Mouse (Mus musculus) midbrain, embryonic 11.5 days (tissue): ENCODE data around the gene Myo5a. TPM values are rescaled to one million over a fixed set of nuclear protein-coding genes. Genes with fewer than 3 reads are reported as not detected.

Experiments used
- ATAC-seq: fragments of 200-750 bp; cut with Nextera tagmentation; 2 replicates; pipeline ENCODE4 v1.8.0; 2017; ENCODE audit warnings: moderate TSS enrichment, moderate library complexity; ENCODE audit not compliant: low FRiP score
- DNase-seq: peaks from one replicate; pipeline ENCODE4 v3.0.0; 2015; ENCODE audit warnings: low spot score; ENCODE audit errors: missing footprints
- H3K27ac ChIP-seq: fragments of 300-500 bp; sonication (generic); 2 replicates; pipeline ENCODE4 v1.5.1; 2014; ENCODE audit warnings: low read depth, low read length
- H3K27me3 ChIP-seq: fragments of 300-500 bp; sonication (generic); 2 replicates; pipeline ENCODE4 v1.6.1; 2014; ENCODE audit warnings: mild to moderate bottlenecking, low read length, moderate library complexity, mixed read lengths; ENCODE audit not compliant: control insufficient read depth, insufficient read depth
- H3K36me3 ChIP-seq: fragments of 300-500 bp; sonication (generic); 2 replicates; pipeline ENCODE4 v1.6.1; 2014; ENCODE audit warnings: mild to moderate bottlenecking, low read length, moderate library complexity, mixed read lengths; ENCODE audit not compliant: control insufficient read depth, insufficient read depth
- H3K4me1 ChIP-seq: fragments of 300-500 bp; sonication (generic); 2 replicates; pipeline ENCODE4 v1.6.1; 2014; ENCODE audit warnings: low read length; ENCODE audit not compliant: control insufficient read depth, insufficient read depth
- H3K4me2 ChIP-seq: fragments of 300-500 bp; sonication (generic); 2 replicates; pipeline ENCODE4 v1.6.1; 2014; ENCODE audit warnings: mild to moderate bottlenecking, moderate library complexity
- H3K4me3 ChIP-seq: fragments of 300-500 bp; sonication (generic); 2 replicates; pipeline ENCODE4 v1.5.1; 2014; ENCODE audit warnings: low read depth, low read length
- H3K9ac ChIP-seq: fragments of 300-500 bp; sonication (generic); 2 replicates; pipeline ENCODE4 v1.6.1; 2014; ENCODE audit warnings: low read length
- H3K9me3 ChIP-seq: fragments of 300-500 bp; sonication (generic); 2 replicates; pipeline ENCODE4 v1.6.1; 2016; ENCODE audit warnings: low read length; ENCODE audit not compliant: control insufficient read depth
- WGBS: fragments of 180-500 bp; shearing (Covaris S2); extraction: QIAGEN DNeasy Blood & Tissue Kit; methylation state at CpG from one replicate; pipeline ENCODE4 v1.1.7; 2014; 5-methylcytosine and 5-hydroxymethylcytosine counted together
- polyA plus RNA-seq: library from polyadenylated mRNA; unstranded; fragments of >200 nt; fragmentation: Nextera tagmentation; extraction: Ambion mirVana; gene quantifications from 2 replicates; pipeline ENCODE4 v1.2.1, GENCODE M21; 2014

Gene Myo5a
- polyA plus RNA-seq, 1 experiment from 2014 or later: 29.2 TPM

DNA sequence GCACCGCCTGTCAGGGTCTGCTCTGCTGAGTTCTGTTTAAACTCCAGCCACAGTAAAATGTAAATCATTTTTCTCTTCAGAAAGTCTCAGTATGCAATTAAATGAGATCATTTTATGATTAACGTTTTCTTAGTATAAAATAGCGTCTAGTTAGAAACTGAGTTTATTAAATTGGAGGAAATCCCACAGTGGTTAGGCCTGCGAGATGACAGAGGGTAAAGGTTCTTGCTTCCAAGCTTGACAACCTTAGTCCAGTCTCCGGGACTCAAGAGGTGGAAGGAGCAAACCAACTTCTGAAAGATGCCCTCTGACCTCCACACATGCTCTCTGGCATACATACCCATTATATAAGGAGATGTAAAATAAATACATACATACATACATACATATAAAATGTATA is 15.8 kb upstream of the Myo5a start:
- DNase-seq (no peak), ATAC-seq (no peak)
- 95% methylated on average over 5 of the region's 5 CpGs for WGBS
- Histone ChIP-seq H3K4me2 (no peak overlapping the region), H3K9ac (no peak overlapping the region), H3K4me1 (no peaks in the 10 kb centered on the region), H3K9me3 (no peaks in the 10 kb centered on the region), H3K27ac (no peak overlapping the region), H3K27me3 (no peaks in the 10 kb centered on the region), H3K36me3 (peaks cover 9% of the 10 kb centered on the region; the same call in 1 of the 2 replicates), H3K4me3 (no peak overlapping the region)

DNA sequence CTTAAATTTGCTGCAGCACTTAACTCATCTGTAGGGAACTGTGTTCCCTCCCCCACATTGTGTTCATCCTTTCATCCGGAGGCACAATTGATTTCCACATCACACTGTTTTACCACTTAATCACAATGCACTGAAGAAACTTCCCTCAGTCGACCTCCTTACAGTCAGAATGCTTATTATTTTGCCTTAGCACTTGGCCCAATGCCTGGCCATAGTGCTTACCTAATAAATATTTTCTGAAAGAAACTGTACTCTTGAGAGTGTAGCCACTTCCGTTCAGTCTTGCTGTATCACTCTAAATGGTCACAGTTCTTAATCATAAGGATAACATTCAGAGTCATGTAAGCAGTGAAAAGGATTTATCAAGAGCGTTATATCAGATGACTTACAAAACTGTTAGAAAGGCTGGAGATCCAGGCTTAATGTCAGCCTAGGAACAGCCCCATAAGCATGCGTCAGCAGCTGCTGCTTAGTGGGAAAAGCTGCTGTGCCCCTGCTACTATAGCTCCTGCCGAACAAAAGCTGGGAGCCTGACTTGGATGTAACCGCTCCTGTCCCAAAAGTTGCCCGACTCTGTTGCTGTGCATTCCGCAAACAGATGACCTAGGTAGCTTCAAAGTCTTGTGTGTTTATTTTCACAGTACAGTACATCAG is 6.0 kb upstream of the Myo5a start:
- WGBS: 80% methylated on average over 9 of the region's 9 CpGs
- H3K4me3 ChIP-seq: no peak overlapping the region
- H3K27me3 ChIP-seq: no peaks in the 10 kb centered on the region
- H3K4me2 ChIP-seq: no peak overlapping the region
- no peak for DNase-seq
- no peaks in the 10 kb centered on the region; the same call in 1 of the 2 replicates for H3K36me3 ChIP-seq
- H3K4me1 ChIP-seq: no peaks in the 10 kb centered on the region
- H3K9ac ChIP-seq: no peak overlapping the region
- no peak overlapping the region for H3K27ac ChIP-seq
- no peaks in the 10 kb centered on the region for H3K9me3 ChIP-seq
- no peak for ATAC-seq

DNA sequence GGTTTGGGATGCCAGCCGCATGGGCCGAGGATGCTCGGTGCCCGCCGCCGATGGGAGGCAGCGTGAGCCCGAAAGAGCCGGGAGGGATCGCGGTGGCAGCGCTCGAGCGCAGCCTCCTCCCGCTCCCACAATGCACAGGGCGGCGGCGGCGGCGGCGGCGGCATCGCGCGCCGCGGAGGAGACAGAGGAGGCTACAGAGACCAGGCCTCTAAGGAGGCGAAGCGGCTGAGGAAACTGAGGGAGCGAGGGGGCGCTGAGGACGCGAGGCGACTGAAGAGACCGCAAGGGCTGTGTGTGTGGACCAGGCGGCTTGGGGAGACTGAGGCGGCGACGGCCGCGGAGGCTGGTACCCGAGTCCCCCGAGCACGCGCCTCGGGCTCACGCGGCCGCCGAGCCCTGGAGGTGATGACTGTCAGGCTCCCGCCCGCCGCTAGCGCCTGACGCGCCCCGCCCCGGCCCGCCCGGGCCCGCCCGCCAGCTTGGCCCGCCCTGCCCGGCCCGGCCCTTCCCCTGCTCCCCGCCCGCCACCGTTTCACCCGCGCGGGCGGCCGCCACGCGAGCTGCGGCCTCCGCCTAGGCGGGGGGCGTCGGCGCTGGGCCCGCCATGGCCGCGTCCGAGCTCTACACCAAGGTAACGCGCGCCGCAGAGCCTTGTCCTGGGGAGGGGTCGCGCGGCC is 352 bp downstream of the Myo5a start:
- H3K27me3 ChIP-seq: no peaks in the 10 kb centered on the region
- H3K36me3 ChIP-seq: no peaks in the 10 kb centered on the region
- H3K4me3 ChIP-seq: peak overlapping the region; percentile 73
- no peaks in the 10 kb centered on the region for H3K9me3 ChIP-seq
- H3K27ac ChIP-seq: peak overlapping the region; percentile 93
- under 1% methylated on average over 67 of the region's 92 CpGs for WGBS
- H3K4me2 ChIP-seq: peak overlapping the region; percentile 77
- H3K9ac ChIP-seq: peak overlapping the region; percentile 92
- DNase-seq: peak; percentile 98
- peaks cover 5% of the 10 kb centered on the region for H3K4me1 ChIP-seq
- ATAC-seq: peak; percentile 97

DNA sequence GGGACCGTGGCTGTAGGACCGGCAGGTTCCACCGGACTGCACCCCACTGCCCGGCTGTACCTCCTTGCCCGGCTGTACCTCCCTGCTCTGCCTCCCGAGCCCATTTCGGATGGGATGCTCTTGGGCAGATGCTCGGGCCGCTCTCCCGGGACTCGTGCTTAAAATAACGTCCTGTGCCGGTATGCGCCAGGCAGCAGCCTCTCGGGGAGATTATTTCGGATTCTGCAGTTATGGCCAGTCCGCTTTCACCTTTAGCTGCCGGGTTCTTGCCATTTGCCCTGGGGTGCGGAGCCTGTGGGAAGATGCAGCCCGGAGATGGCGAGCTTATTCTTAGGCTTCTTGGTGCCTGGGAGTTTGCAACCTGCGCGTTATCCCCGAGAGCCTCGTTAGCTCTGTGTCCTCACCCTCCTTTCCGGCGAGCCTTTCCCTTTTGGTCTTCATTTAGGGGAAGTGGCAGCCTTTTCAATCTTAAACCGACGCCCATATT is 934 bp downstream of the Myo5a start:
- H3K4me2 ChIP-seq: peak overlapping the region; percentile 77
- no peaks in the 10 kb centered on the region for H3K27me3 ChIP-seq
- H3K9ac ChIP-seq: peak overlapping the region; percentile 92
- peak overlapping the region; percentile 93 for H3K27ac ChIP-seq
- H3K36me3 ChIP-seq: no peaks in the 10 kb centered on the region
- peak overlapping the region; percentile 73 for H3K4me3 ChIP-seq
- ATAC-seq: peak; percentile 5; the same call in 1 of the 2 replicates
- DNase-seq: peak; percentile 98
- WGBS: under 1% methylated on average over 29 of the region's 29 CpGs
- H3K9me3 ChIP-seq: no peaks in the 10 kb centered on the region
- H3K4me1 ChIP-seq: peaks cover 5% of the 10 kb centered on the region

DNA sequence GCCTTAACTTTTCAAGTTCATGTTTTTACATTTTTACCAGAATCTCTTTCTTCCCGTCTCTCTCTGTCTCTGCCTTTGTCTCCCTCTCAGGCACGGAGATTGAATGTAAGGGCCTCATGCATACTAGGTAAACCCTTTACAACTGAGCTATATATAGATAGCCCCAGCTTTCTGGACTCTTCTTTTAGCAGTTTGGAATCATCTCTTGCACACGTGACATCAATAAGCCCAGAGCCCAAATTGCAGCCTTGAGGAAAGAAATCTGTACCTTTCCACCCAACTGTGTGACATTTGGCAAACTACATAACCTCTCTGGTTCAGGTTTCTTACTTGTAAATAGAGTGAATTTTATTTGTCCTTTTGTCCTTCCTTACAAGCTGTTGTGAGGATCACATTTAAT is 1.5 kb downstream of the Myo5a start:
- Histone ChIP-seq H3K9ac (peak overlapping the region; percentile 92), H3K4me1 (peaks cover 5% of the 10 kb centered on the region), H3K27me3 (no peaks in the 10 kb centered on the region), H3K4me3 (peak overlapping the region; percentile 73), H3K36me3 (no peaks in the 10 kb centered on the region), H3K9me3 (no peaks in the 10 kb centered on the region), H3K27ac (no peak overlapping the region), H3K4me2 (peak overlapping the region; percentile 77)
- 17% methylated on average over 3 of the region's 3 CpGs for WGBS
- ATAC-seq (no peak), DNase-seq (peak; percentile 90)

DNA sequence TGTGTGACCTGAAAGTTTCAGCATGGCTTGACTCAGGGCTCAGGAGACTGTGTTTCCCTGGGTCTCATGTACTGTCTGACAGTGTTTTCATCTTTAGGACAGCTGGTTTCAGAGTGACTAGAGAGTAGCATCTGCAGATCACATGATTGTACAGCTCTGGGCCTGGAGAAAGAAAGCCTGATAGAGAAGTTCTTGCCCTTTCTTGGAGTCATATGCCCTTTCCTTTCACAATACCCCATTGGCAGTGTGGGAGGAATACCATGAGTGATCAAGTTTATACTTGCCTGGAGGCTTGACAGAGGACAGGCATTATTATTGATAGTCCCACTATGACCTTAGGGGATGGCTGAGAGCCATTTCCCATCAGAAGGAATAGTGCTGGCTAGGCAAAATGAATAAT is 6.4 kb downstream of the Myo5a start:
- peaks cover 5% of the 10 kb centered on the region for H3K4me1 ChIP-seq
- H3K4me2 ChIP-seq: no peak overlapping the region
- H3K27me3 ChIP-seq: no peaks in the 10 kb centered on the region
- H3K27ac ChIP-seq: no peak overlapping the region
- peaks cover 3% of the 10 kb centered on the region; the same call in 1 of the 2 replicates for H3K36me3 ChIP-seq
- ATAC-seq (no peak), DNase-seq (no peak)
- no peak overlapping the region for H3K4me3 ChIP-seq
- H3K9ac ChIP-seq: no peak overlapping the region
- 0 out of 2 replicates have a peak, but pooled peaks cover 2% of the 10 kb centered on the region for H3K9me3 ChIP-seq

DNA sequence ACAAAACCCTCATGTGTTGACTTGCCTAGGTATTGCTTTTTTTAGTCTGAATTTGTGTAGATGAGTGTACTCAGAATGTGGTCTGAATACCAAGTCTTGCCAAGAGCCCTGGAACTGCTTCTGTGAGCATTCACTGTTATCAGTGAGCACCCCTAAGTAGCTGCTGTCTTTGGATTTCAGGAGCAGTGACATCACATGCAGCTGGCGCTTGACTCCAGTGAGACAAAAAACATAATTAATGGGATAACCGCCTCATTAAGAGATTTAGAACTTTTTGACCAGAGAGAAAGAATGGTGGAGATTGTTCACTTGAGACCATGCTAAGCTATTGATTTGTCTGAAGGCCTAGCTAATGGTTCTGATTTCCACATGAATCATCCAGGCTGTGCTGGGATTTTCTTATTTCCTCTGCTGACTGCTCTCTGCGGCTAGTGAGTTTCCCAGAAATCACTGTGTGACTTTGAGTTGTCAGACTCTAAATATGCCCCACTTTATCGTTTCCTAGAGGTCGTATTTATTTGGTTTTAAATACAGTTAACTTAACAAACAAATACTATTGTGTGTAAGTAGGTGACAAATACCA is 14.5 kb downstream of the Myo5a start:
- Histone ChIP-seq H3K4me1 (no peaks in the 10 kb centered on the region), H3K9ac (no peak overlapping the region), H3K36me3 (peaks cover 3% of the 10 kb centered on the region; the same call in 1 of the 2 replicates), H3K9me3 (0 out of 2 replicates have a peak, but pooled peaks cover 2% of the 10 kb centered on the region), H3K4me2 (no peak overlapping the region), H3K27me3 (no peaks in the 10 kb centered on the region), H3K27ac (no peak overlapping the region), H3K4me3 (no peak overlapping the region)
- no peak for ATAC-seq
- no peak for DNase-seq
- WGBS: 84% methylated on average over 5 of the region's 5 CpGs

DNA sequence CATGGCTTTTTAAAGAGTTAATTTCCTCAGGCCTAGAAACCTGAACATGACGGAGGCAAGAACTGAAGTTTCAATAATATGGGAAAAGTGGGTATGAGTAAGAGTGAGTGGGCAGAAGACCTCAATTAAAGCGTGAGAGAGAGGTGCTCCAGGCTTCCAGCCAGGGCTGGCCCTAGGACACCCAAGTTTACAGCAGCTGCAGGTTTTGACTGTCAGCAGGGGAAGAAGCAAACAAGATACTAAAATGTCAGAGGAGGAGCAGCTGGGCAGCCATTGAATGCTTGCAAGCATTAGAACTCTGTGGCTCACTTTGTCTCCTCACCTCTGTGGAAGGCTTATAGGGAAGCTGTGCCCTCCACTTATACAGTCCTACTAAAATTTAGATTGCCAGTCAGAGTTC is 17.0 kb downstream of the Myo5a start:
- Histone ChIP-seq H3K4me1 (no peaks in the 10 kb centered on the region), H3K9me3 (no peaks in the 10 kb centered on the region), H3K4me2 (no peak overlapping the region), H3K9ac (no peak overlapping the region), H3K27me3 (no peaks in the 10 kb centered on the region), H3K27ac (no peak overlapping the region), H3K36me3 (no peaks in the 10 kb centered on the region), H3K4me3 (no peak overlapping the region)
- ATAC-seq (no peak), DNase-seq (no peak)
- 74% methylated on average over 2 of the region's 2 CpGs for WGBS

DNA sequence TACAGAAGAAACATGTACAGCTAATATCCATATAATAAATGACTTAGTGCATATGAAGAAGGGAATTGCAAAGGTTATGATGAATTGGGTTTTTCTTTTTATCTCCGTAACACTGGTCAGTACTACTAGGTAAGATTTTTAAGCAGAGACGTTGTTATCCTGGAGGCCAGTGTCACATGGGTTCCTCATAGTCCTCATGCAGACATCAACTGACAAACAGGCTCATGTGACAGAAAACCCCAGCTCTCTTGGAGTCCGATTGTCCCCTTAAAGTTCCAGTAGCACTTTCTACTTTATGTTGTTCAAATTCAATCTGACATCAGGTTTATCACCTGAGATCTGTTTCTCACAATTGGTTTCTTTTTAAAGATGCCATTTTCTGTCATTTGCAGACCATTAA is 18.5 kb downstream of the Myo5a start:
- 77% methylated on average over 3 of the region's 3 CpGs for WGBS
- H3K9me3 ChIP-seq: no peaks in the 10 kb centered on the region
- no peak overlapping the region for H3K9ac ChIP-seq
- no peak overlapping the region for H3K4me2 ChIP-seq
- H3K4me1 ChIP-seq: no peaks in the 10 kb centered on the region
- DNase-seq (no peak), ATAC-seq (no peak)
- H3K4me3 ChIP-seq: no peak overlapping the region
- H3K36me3 ChIP-seq: no peaks in the 10 kb centered on the region
- H3K27ac ChIP-seq: no peak overlapping the region
- no peaks in the 10 kb centered on the region for H3K27me3 ChIP-seq
